Mouse (Mus musculus) stomach, postnatal 0 days (tissue): Measurements from ENCODE around the gene Ddb1.

ENCODE experiments used
- CTCF ChIP-seq: IDR thresholded peaks from 2 replicates; pipeline ENCODE4 v1.5.1; 2016; ENCODE audit warnings: antibody characterized with exemption, low read depth, mild to moderate bottlenecking, moderate library complexity
- EP300 ChIP-seq: optimal IDR thresholded peaks from 2 replicates; pipeline ENCODE3; 2016; ENCODE audit warnings: antibody characterized with exemption

- TF ChIP-seq CTCF (no peak), EP300 (no peak)
These were observed 56.8 kb downstream of the Ddb1 start for GRCm38 (mm10) chr19:10661919-10662318.
